Mouse (Mus musculus) embryonic facial prominence, embryonic 13.5 days (tissue): ENCODE results near the gene St6galnac3. TPM values are rescaled to one million over a fixed set of nuclear protein-coding genes. Genes with fewer than 3 reads are reported as not detected.

ENCODE experiments used
- ATAC-seq: fragments of 200-750 bp; cut with Nextera tagmentation; 2 replicates; pipeline ENCODE4 v1.8.0; 2017; ENCODE audit warnings: low read depth; ENCODE audit not compliant: insufficient number of reproducible peaks, insufficient read depth, low FRiP score, low TSS enrichment
- H3K27ac ChIP-seq: fragments of 300-500 bp; sonication (generic); 2 replicates; pipeline ENCODE4 v1.5.1; 2015; ENCODE audit warnings: moderate library complexity, mild to moderate bottlenecking, inconsistent platforms
- H3K27me3 ChIP-seq: fragments of 300-500 bp; sonication (generic); 2 replicates; pipeline ENCODE4 v1.6.1; 2015; ENCODE audit warnings: mild to moderate bottlenecking, inconsistent platforms
- H3K36me3 ChIP-seq: fragments of 300-500 bp; sonication (generic); 2 replicates; pipeline ENCODE4 v1.6.1; 2015; ENCODE audit warnings: mild to moderate bottlenecking, inconsistent platforms
- H3K4me1 ChIP-seq: fragments of 300-500 bp; sonication (generic); 2 replicates; pipeline ENCODE4 v1.6.1; 2015; ENCODE audit warnings: inconsistent platforms
- H3K4me2 ChIP-seq: fragments of 300-500 bp; sonication (generic); 2 replicates; pipeline ENCODE4 v1.6.1; 2015; ENCODE audit warnings: moderate library complexity, mild to moderate bottlenecking, inconsistent platforms
- H3K4me3 ChIP-seq: fragments of 300-500 bp; sonication (generic); 2 replicates; pipeline ENCODE4 v1.5.1; 2015; ENCODE audit warnings: mild to moderate bottlenecking, inconsistent platforms
- H3K9ac ChIP-seq: fragments of 300-500 bp; sonication (generic); 2 replicates; pipeline ENCODE4 v1.6.1; 2015; ENCODE audit warnings: mild to moderate bottlenecking, inconsistent platforms
- H3K9me3 ChIP-seq: fragments of 300-500 bp; sonication (generic); 2 replicates; pipeline ENCODE4 v1.6.1; 2016; ENCODE audit warnings: inconsistent platforms
- WGBS: fragments of 180-500 bp; shearing (Covaris S2); methylation state at CpG from one replicate; pipeline ENCODE4 v1.1.7; 2015; ENCODE audit warnings: mixed read lengths; 5-methylcytosine and 5-hydroxymethylcytosine counted together
- polyA plus RNA-seq: library from polyadenylated mRNA; unstranded; fragments of >200 nt; fragmentation: Nextera tagmentation; extraction: Ambion mirVana; gene quantifications from 2 replicates; pipeline ENCODE4 v1.2.1, GENCODE M21; 2015

St6galnac3 gene
- polyA plus RNA-seq, 1 experiment from 2014 or later, result 60.3 TPM

GRCm38 (mm10) chr3:153687896-153688295 is 37.1 kb downstream of the St6galnac3 start:
- no peak overlapping the region for H3K4me2 ChIP-seq
- no peaks in the 10 kb centered on the region for H3K9me3 ChIP-seq
- H3K27me3 ChIP-seq, result no peaks in the 10 kb centered on the region
- peaks cover 46% of the 10 kb centered on the region for H3K4me1 ChIP-seq
- H3K4me3 ChIP-seq, result no peak overlapping the region
- H3K36me3 ChIP-seq, result no peaks in the 10 kb centered on the region
- WGBS, result 72% methylated on average over 5 of the region's 5 CpGs
- H3K27ac ChIP-seq, result no peak overlapping the region
- no peak for ATAC-seq
- H3K9ac ChIP-seq, result no peak overlapping the region

- H3K27me3 ChIP-seq, result no peaks in the 10 kb centered on the region
- no peaks in the 10 kb centered on the region for H3K36me3 ChIP-seq
- no peaks in the 10 kb centered on the region for H3K9me3 ChIP-seq
- H3K9ac ChIP-seq, result no peak overlapping the region
- no peak for ATAC-seq
- H3K4me1 ChIP-seq, result peaks cover 23% of the 10 kb centered on the region
- H3K4me3 ChIP-seq, result no peak overlapping the region
- no peak overlapping the region for H3K4me2 ChIP-seq
- WGBS, result 71% methylated on average over 1 of the region's 1 CpGs
- H3K27ac ChIP-seq, result no peak overlapping the region
Measured at GRCm38 (mm10) chr3:153684909-153685308, 40.1 kb downstream of the St6galnac3 start.

GRCm38 (mm10) chr3:153682303-153682702 is 42.7 kb downstream of the St6galnac3 start:
- no peak overlapping the region for H3K4me3 ChIP-seq
- no peaks in the 10 kb centered on the region for H3K36me3 ChIP-seq
- no peak overlapping the region for H3K9ac ChIP-seq
- no peaks in the 10 kb centered on the region for H3K9me3 ChIP-seq
- peaks cover 20% of the 10 kb centered on the region for H3K4me1 ChIP-seq
- WGBS, result 91% methylated on average over 10 of the region's 10 CpGs
- ATAC-seq, result no peak
- no peaks in the 10 kb centered on the region for H3K27me3 ChIP-seq
- H3K4me2 ChIP-seq, result no peak overlapping the region
- H3K27ac ChIP-seq, result no peak overlapping the region

GRCm38 (mm10) chr3:153681720-153682119 is 43.3 kb downstream of the St6galnac3 start:
- ATAC-seq, result no peak
- H3K27me3 ChIP-seq, result no peaks in the 10 kb centered on the region
- no peaks in the 10 kb centered on the region for H3K9me3 ChIP-seq
- H3K4me3 ChIP-seq, result no peak overlapping the region
- 90% methylated on average over 9 of the region's 9 CpGs for WGBS
- H3K36me3 ChIP-seq, result no peaks in the 10 kb centered on the region
- H3K9ac ChIP-seq, result no peak overlapping the region
- H3K27ac ChIP-seq, result no peak overlapping the region
- peaks cover 21% of the 10 kb centered on the region for H3K4me1 ChIP-seq
- H3K4me2 ChIP-seq, result no peak overlapping the region

GRCm38 (mm10) chr3:153675832-153676231 is 49.1 kb downstream of the St6galnac3 start:
- WGBS, result 49% methylated on average over 7 of the region's 7 CpGs
- Histone ChIP-seq H3K9ac (no peak overlapping the region), H3K4me1 (peaks cover 33% of the 10 kb centered on the region), H3K27me3 (no peaks in the 10 kb centered on the region), H3K9me3 (no peaks in the 10 kb centered on the region), H3K4me2 (no peak overlapping the region), H3K4me3 (no peak overlapping the region), H3K27ac (no peak overlapping the region), H3K36me3 (no peaks in the 10 kb centered on the region)
- no peak for ATAC-seq

- ATAC-seq, result no peak
- peaks cover 35% of the 10 kb centered on the region for H3K4me1 ChIP-seq
- 44% methylated on average over 12 of the region's 12 CpGs for whole genome bisulfite sequencing
Measured at GRCm38 (mm10) chr3:153675073-153675472, 49.9 kb downstream of the St6galnac3 start.

GRCm38 (mm10) chr3:153674359-153674758 is 50.6 kb downstream of the St6galnac3 start:
- no peak overlapping the region for H3K4me3 ChIP-seq
- ATAC-seq, result no peak
- no peaks in the 10 kb centered on the region for H3K27me3 ChIP-seq
- WGBS, result 88% methylated on average over 8 of the region's 8 CpGs
- H3K36me3 ChIP-seq, result no peaks in the 10 kb centered on the region
- no peak overlapping the region for H3K9ac ChIP-seq
- no peaks in the 10 kb centered on the region for H3K9me3 ChIP-seq
- H3K4me2 ChIP-seq, result no peak overlapping the region
- peaks cover 36% of the 10 kb centered on the region for H3K4me1 ChIP-seq
- H3K27ac ChIP-seq, result no peak overlapping the region

More at GRCm38 (mm10) chr3:153675073-153675472, 49.9 kb downstream of the St6galnac3 start:
- Histone ChIP-seq H3K9ac (no peak overlapping the region), H3K27me3 (no peaks in the 10 kb centered on the region), H3K36me3 (no peaks in the 10 kb centered on the region), H3K4me3 (no peak overlapping the region), H3K27ac (no peak overlapping the region), H3K9me3 (no peaks in the 10 kb centered on the region), H3K4me2 (no peak overlapping the region)

GRCm38 (mm10) chr3:153673451-153673850 is 51.5 kb downstream of the St6galnac3 start:
- Histone ChIP-seq H3K27me3 (no peaks in the 10 kb centered on the region), H3K36me3 (no peaks in the 10 kb centered on the region), H3K9ac (no peak overlapping the region), H3K4me1 (peaks cover 42% of the 10 kb centered on the region), H3K27ac (no peak overlapping the region), H3K4me2 (no peak overlapping the region), H3K4me3 (no peak overlapping the region), H3K9me3 (no peaks in the 10 kb centered on the region)
- 78% methylated on average over 12 of the region's 12 CpGs for WGBS
- no peak for ATAC-seq

GRCm38 (mm10) chr3:153670953-153671674 is 53.9 kb downstream of the St6galnac3 start:
- H3K27me3 ChIP-seq, result no peaks in the 10 kb centered on the region
- WGBS, result 77% methylated on average over 10 of the region's 10 CpGs
- no peak overlapping the region for H3K4me2 ChIP-seq
- no peak overlapping the region for H3K4me3 ChIP-seq
- H3K36me3 ChIP-seq, result no peaks in the 10 kb centered on the region
- H3K4me1 ChIP-seq, result peaks cover 45% of the 10 kb centered on the region
- no peaks in the 10 kb centered on the region for H3K9me3 ChIP-seq
- no peak overlapping the region for H3K27ac ChIP-seq
- no peak for ATAC-seq
- H3K9ac ChIP-seq, result no peak overlapping the region

- H3K4me3 ChIP-seq, result no peak overlapping the region
- H3K9me3 ChIP-seq, result no peaks in the 10 kb centered on the region
- WGBS, result 87% methylated on average over 13 of the region's 13 CpGs
- H3K4me1 ChIP-seq, result peaks cover 46% of the 10 kb centered on the region
- no peak overlapping the region for H3K4me2 ChIP-seq
- no peak for ATAC-seq
- no peaks in the 10 kb centered on the region for H3K27me3 ChIP-seq
- H3K9ac ChIP-seq, result no peak overlapping the region
- H3K36me3 ChIP-seq, result no peaks in the 10 kb centered on the region
- no peak overlapping the region for H3K27ac ChIP-seq
Measured at GRCm38 (mm10) chr3:153669737-153670435, 55.1 kb downstream of the St6galnac3 start.

- H3K36me3 ChIP-seq, result no peaks in the 10 kb centered on the region
- 68% methylated on average over 8 of the region's 8 CpGs for WGBS
- no peak overlapping the region for H3K4me2 ChIP-seq
- no peak overlapping the region for H3K9ac ChIP-seq
- H3K4me3 ChIP-seq, result no peak overlapping the region
- peaks cover 51% of the 10 kb centered on the region for H3K4me1 ChIP-seq
- H3K9me3 ChIP-seq, result no peaks in the 10 kb centered on the region
- no peak for ATAC-seq
- H3K27me3 ChIP-seq, result no peaks in the 10 kb centered on the region
- H3K27ac ChIP-seq, result no peak overlapping the region
Measured at GRCm38 (mm10) chr3:153669329-153669728, 55.6 kb downstream of the St6galnac3 start.
